Mouse (Mus musculus) right cerebral cortex, postnatal 36 days (tissue): ENCODE results near the gene Olfr1360.

Experiments used
- DNase-seq, 2 experiments: peaks; one replicate each; pipeline ENCODE4 v3.0.0; 2022; ENCODE audit warnings: low spot score in 2 of 2, mixed read lengths in 1 of 2

The Olfr1360 gene

DNA sequence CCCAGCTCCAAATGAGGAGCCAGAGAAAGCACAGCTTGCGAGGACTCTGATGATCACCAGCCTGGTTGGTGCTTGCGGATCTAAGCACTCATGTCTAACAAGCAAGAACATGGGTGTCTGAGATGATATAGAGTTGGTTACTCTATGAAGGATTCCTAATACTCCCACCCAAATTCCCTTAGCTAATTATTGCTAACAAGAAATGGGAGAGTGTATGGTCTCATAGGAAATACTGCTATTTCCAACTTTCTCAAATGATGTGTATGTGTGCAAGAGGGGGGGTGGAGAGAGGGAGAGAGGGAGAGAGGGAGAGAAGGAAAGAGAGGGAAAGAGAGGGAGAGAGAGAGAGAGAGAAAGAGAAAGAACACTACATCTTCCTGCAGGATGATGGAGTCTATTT is 13.9 kb downstream of the Olfr1360 start, which contains the start of gene Olfr1361:
Gene Olfr1361, minus strand, starts transcription at position 101 of the 400 bp plus-strand sequence.
- DNase-seq: no peak

DNA sequence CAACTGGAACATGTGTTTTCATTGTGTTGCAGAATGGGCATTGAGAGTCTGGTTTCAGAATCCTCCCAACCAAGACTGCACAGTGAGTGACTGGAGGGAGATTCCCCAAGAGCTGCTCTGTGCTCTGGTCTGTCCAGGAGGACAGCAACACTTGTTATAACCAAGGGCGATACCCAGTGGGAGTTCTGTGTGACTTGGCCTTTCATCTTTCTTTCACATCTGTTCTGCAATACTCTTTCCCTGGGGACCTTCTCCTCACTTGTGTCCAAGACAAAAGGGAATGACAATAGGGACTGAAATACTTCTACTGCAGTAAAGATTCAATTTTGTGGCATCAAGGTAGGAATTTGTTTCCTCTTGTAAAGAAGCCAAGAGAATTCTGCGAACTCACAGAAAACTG is 34.8 kb downstream of the Olfr1360 start, which contains the start of gene Olfr11:
Gene Olfr11, minus strand, starts transcription at position 101 of the 400 bp plus-strand sequence.
- no peak for DNase-seq
